Mouse (Mus musculus) left cerebral cortex, adult 8-10 months (tissue): ENCODE results near the gene Adrb1. TPM values are rescaled to one million over a fixed set of nuclear protein-coding genes. Genes with fewer than 3 reads are reported as not detected.
"Not testable (repeated sequence)": the region's sequence is repeated elsewhere in the genome, so short reads cannot be mapped to it uniquely, and the experiment has no call there.

ENCODE experiments used
- DNase-seq, 2 experiments: peaks; one replicate each; pipeline ENCODE4 v3.0.0; 2022; ENCODE audit warnings: low spot score in 2 of 2
- total RNA-seq, 4 experiments: library from RNA; stranded (reverse); gene quantifications; 2 replicates each; pipeline ENCODE4 v1.2.4; 2022

Adrb1 gene
- total RNA-seq, 4 experiments from 2014 or later: 31.2 to 37.7 (median 35.3) TPM

- DNase-seq: no peak
Observed at GRCm38 (mm10) chr19:56749343-56749742, 27.3 kb downstream of the Adrb1 start.

- DNase-seq: no peak
Observed at GRCm38 (mm10) chr19:56750709-56751108, 28.7 kb downstream of the Adrb1 start.

- not testable (repeated sequence) for DNase-seq
Observed at GRCm38 (mm10) chr19:56754456-56754855, 32.5 kb downstream of the Adrb1 start.

- no peak for DNase-seq
Observed at GRCm38 (mm10) chr19:56756412-56756811, 34.4 kb downstream of the Adrb1 start.

GRCm38 (mm10) chr19:56758311-56758710 lies 36.3 kb downstream of the Adrb1 start:
- no peak for DNase-seq

- DNase-seq: peak in 1 of 2 experiments; percentile 30
Observed at GRCm38 (mm10) chr19:56759740-56760139, 37.7 kb downstream of the Adrb1 start.

GRCm38 (mm10) chr19:56760306-56760940 lies 38.4 kb downstream of the Adrb1 start:
- no peak for DNase-seq

- DNase-seq: no peak
Observed at GRCm38 (mm10) chr19:56761096-56761495, 39.1 kb downstream of the Adrb1 start.

GRCm38 (mm10) chr19:56761727-56762126 lies 39.7 kb downstream of the Adrb1 start:
- no peak for DNase-seq

- DNase-seq: no peak
Observed at GRCm38 (mm10) chr19:56762686-56763085, 40.7 kb downstream of the Adrb1 start.

GRCm38 (mm10) chr19:56769024-56769423 lies 47.0 kb downstream of the Adrb1 start:
- peak in 1 of 2 experiments; percentile 69 for DNase-seq

GRCm38 (mm10) chr19:56772158-56772557 lies 50.2 kb downstream of the Adrb1 start:
- no peak for DNase-seq

- DNase-seq: no peak
Observed at GRCm38 (mm10) chr19:56773393-56773971, 51.5 kb downstream of the Adrb1 start.

- no peak for DNase-seq
Observed at GRCm38 (mm10) chr19:56774408-56774962, 52.5 kb downstream of the Adrb1 start.

GRCm38 (mm10) chr19:56774971-56775892 lies 53.2 kb downstream of the Adrb1 start:
- DNase-seq: no peak

- DNase-seq: no peak
Observed at GRCm38 (mm10) chr19:56775893-56776718, 54.1 kb downstream of the Adrb1 start.

- peak in 1 of 2 experiments; percentile 30 for DNase-seq
Observed at GRCm38 (mm10) chr19:56776719-56777382, 54.9 kb downstream of the Adrb1 start.

GRCm38 (mm10) chr19:56778532-56778931 lies 56.5 kb downstream of the Adrb1 start:
- not testable (repeated sequence) for DNase-seq
